ENCODE assay signal across 31 mouse cellular contexts in the genomic region with DNA sequence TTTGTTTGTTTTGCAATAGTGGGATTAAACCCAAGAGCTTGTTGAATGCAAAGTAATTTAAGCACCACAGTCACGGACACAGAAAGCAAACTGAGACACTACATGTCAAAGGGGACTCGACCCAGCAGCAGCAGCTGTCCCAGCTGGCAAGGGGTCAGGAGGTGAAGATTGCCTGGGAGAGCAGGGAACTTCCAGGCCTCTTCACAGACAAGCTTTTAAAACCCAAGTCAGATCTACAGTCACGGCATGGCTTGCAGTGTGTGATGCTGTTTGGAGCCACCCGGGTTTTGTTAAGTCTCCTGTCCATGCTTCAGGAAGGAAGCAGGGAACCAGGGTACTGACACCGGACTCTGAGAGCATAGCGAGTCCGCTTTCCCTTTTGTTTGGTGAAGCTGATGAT.
DNase-seq lines count a peak whose midpoint lies in the region; ATAC-seq and TF ChIP-seq lines count a peak whose summit lies in the region.
"Had no signal": no experiment of that assay in that cellular context is flagged by ENCODE, and none has a peak within 500 bp of the region (broad histone marks: within the 10 kb centered on the region; RNA-seq: fewer than 3 reads in every experiment).

No protein-coding gene starts in this region.

- peaks cover 3% of the 10 kb centered on the region; the same call in 1 of the 2 replicates for H3K27me3 ChIP-seq in kidney, embryonic 16.5 days (ENCODE audit: insufficient read depth, low read length)
- peaks cover 20% of the 10 kb centered on the region; the same call in 1 of the 2 replicates for H3K27me3 ChIP-seq in embryonic facial prominence, embryonic 10.5 days (replicated peaks; ENCODE audit: low read depth, poor library complexity, severe bottlenecking)
- H3K27me3 ChIP-seq: CH12.LX; embryonic facial prominence, embryonic 15.5 days; limb, embryonic 12.5 days; lung, embryonic 15.5 days; neural tube, embryonic 12.5 days had no signal

- intact Hi-C loops in gastrocnemius, adult 2 months (cut with DNase I): no loop called here

- H3K9ac ChIP-seq in kidney, embryonic 16.5 days (replicated peaks; ENCODE audit: low read length): no peak overlapping the region
- H3K9ac ChIP-seq: embryonic facial prominence, embryonic 15.5 days; forebrain, embryonic 12.5 days; heart, embryonic 12.5 days; hindbrain, embryonic 14.5 days; limb, embryonic 12.5 days; liver, embryonic 15.5 days; lung, embryonic 15.5 days; midbrain, embryonic 12.5 days; neural tube, embryonic 12.5 days had no signal

- peaks cover 5% of the 10 kb centered on the region; the same call in 1 of the 2 replicates for H3K9me3 ChIP-seq in kidney, embryonic 16.5 days (ENCODE audit: low read length)
- H3K9me3 ChIP-seq in embryonic facial prominence, embryonic 10.5 days: no peaks in the 10 kb centered on the region
- H3K9me3 ChIP-seq: embryonic facial prominence, embryonic 15.5 days; heart, embryonic 12.5 days; liver, embryonic 15.5 days; lung, embryonic 15.5 days; neural tube, embryonic 12.5 days had no signal

- TF ChIP-seq CTCF in gastrocnemius, adult 2 months (IDR thresholded peaks at IDR 0.05): no peak

- H3K36me3 ChIP-seq in kidney, embryonic 16.5 days (ENCODE audit: insufficient read depth, low read length): no peaks in the 10 kb centered on the region
- H3K36me3 ChIP-seq in embryonic facial prominence, embryonic 10.5 days (replicated peaks): no peaks in the 10 kb centered on the region
- H3K36me3 ChIP-seq: embryonic facial prominence, embryonic 15.5 days; forebrain, embryonic 12.5 days; heart, embryonic 12.5 days; limb, embryonic 12.5 days; liver, embryonic 15.5 days; lung, embryonic 15.5 days; midbrain, embryonic 12.5 days; neural tube, embryonic 12.5 days had no signal

- 41% methylated on average over 7 of the region's 7 CpGs for WGBS in kidney, embryonic 16.5 days
- 34% methylated on average over 7 of the region's 7 CpGs for WGBS in embryonic facial prominence, embryonic 10.5 days

- no peak overlapping the region for H3K27ac ChIP-seq in gastrocnemius, adult 2 months
- H3K27ac ChIP-seq in kidney, embryonic 16.5 days (ENCODE audit: low read length): no peak overlapping the region
- H3K27ac ChIP-seq in embryonic facial prominence, embryonic 10.5 days (replicated peaks): no peak overlapping the region
- H3K27ac ChIP-seq: embryonic facial prominence, embryonic 15.5 days; forebrain, embryonic 12.5 days; hindbrain, embryonic 14.5 days; limb, embryonic 12.5 days; liver, embryonic 15.5 days; lung, embryonic 15.5 days; midbrain, embryonic 12.5 days; neural tube, embryonic 12.5 days had no signal

- DNase-seq in gastrocnemius, adult 2 months: peak; percentile 44
- DNase-seq in gastrocnemius, postnatal 4 days (ENCODE audit: low spot score in 2 of 2): no peak
- peak; percentile 26 for DNase-seq in kidney, postnatal 14 days
- DNase-seq in adipocyte (ENCODE audit: low spot score): peak; percentile 5
- peak; percentile 54 for DNase-seq in embryonic facial prominence, embryonic 10.5 days (ENCODE audit: low spot score)
- no peak for DNase-seq in lung, postnatal 25 days (ENCODE audit: low spot score)
- DNase-seq in cerebellum, postnatal 36 days: no peak
- DNase-seq: adrenal gland, adult 8-10 months; cerebellum, adult 2 months; cerebellum, postnatal 14 days; gastrocnemius, postnatal 14 days; heart, adult 18-20 months; heart, postnatal 4 days; kidney, adult 9 months; lung, postnatal 36 days; right cerebral cortex, postnatal 4 days; thymus, adult 2 months; thymus, postnatal 4 days had no signal

- no peak for ATAC-seq in kidney, embryonic 16.5 days (ENCODE audit: low FRiP score, low TSS enrichment)
- ATAC-seq: activated CD4-positive, CD25-positive, alpha-beta regulatory T cell, adult 4 months; inflammation-experienced regulatory T-cells, adult 6 months had no signal

- H3K4me1 ChIP-seq in kidney, embryonic 16.5 days (ENCODE audit: insufficient read depth, low read length): peaks cover 41% of the 10 kb centered on the region
- peaks cover 59% of the 10 kb centered on the region for H3K4me1 ChIP-seq in embryonic facial prominence, embryonic 10.5 days

- H3K4me3 ChIP-seq in gastrocnemius, adult 2 months: no peak overlapping the region
- no peak overlapping the region for H3K4me3 ChIP-seq in kidney, embryonic 16.5 days (ENCODE audit: low read length)
- no peak overlapping the region for H3K4me3 ChIP-seq in embryonic facial prominence, embryonic 10.5 days
- H3K4me3 ChIP-seq: embryonic facial prominence, embryonic 15.5 days; forebrain, embryonic 12.5 days; heart, embryonic 12.5 days; limb, embryonic 12.5 days; liver, embryonic 15.5 days; lung, embryonic 15.5 days; midbrain, embryonic 12.5 days; neural tube, embryonic 12.5 days had no signal

- no peak overlapping the region for H3K4me2 ChIP-seq in kidney, embryonic 16.5 days (replicated peaks; ENCODE audit: low read depth, low read length)
- H3K4me2 ChIP-seq: embryonic facial prominence, embryonic 15.5 days; forebrain, embryonic 12.5 days; heart, embryonic 12.5 days; hindbrain, embryonic 14.5 days; limb, embryonic 12.5 days; liver, embryonic 15.5 days; lung, embryonic 15.5 days; midbrain, embryonic 12.5 days; neural tube, embryonic 12.5 days had no signal

Comparison
In these comparisons a context has a peak if more than half of its experiments do, and no peak if none do; other contexts are left out.
1. DNase-seq: peak in gastrocnemius, adult 2 months (single experiment), kidney, postnatal 14 days (single experiment), adipocyte (single experiment) and embryonic facial prominence, embryonic 10.5 days (single experiment); none in gastrocnemius, postnatal 4 days (0 of 2), lung, postnatal 25 days (single experiment) and cerebellum, postnatal 36 days (0 of 2).